Mouse (Mus musculus): ENCODE data around the gene Tpt1. TPM values are rescaled to one million over a fixed set of nuclear protein-coding genes. Genes with fewer than 3 reads are reported as not detected.

The Tpt1 gene
- total RNA-seq, 2 experiments from 2014 or later, result 2,921 to 3,241 TPM

- intact Hi-C loops (cut with DNase I), result no loop called here
- DNase-seq, result no peak
Observed at GRCm38 (mm10) chr14:75871111-75871510, 26.2 kb downstream of the Tpt1 start.

DNA sequence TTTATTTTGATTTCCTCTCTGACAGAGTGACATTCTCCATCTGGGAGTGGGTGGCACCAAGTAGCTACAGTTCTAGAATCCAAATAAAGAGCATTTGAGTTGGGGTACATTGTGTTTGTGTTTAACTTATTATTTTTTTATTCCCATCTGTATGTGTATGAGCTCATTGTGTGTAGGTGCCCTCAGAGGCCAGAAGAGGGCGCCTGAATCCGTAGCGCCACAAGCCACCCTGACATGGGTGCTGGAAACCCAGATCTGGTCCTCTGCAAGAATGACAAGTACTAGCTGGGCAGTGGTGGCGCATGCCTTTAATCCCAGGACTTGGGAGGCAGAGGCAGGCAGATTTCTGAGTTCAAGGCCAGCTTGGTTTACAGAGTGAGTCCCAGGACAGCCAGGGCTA is 26.9 kb downstream of the Tpt1 start:
- intact Hi-C loops (cut with DNase I), result no loop called here
- no peak for DNase-seq

- intact Hi-C loops (cut with DNase I), result no loop called here
- no peak for DNase-seq
Observed at GRCm38 (mm10) chr14:75873612-75874011, 28.7 kb downstream of the Tpt1 start.

DNA sequence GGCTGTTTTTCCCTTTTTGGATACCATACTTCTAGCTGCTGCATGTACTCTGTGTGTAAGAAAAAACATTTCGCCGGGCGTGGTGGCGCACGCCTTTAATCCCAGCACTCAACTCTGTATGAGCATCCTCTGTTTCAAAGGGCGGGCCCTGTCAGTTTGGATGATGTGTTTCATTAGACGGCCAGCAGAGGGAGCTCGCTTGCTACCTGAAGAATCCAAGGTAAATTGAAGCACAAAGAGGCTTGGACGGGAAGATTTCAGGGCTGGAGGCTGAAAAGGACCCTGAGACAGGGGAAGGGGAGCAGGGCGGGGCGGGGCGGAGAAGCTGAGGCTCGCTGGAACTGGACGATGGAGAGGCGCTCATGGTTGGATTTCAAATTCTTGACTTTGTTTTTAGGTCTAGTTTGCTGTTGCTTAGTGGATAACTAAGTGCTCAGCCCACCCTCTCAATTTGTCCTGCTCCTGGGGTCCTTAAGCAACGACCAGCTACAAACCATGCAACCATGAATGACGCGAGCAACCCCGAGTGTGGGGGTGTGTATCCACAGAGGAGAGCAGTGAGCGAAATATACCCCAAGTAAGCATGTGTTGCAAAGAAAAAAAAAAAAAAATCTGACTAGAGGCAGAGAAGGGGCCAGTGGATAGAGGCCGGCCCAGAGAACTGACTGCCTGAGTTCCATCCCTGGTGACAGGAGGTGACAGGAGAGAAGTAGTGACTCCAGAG is 31.6 kb downstream of the Tpt1 start:
- intact Hi-C loops (cut with DNase I), result loop anchor here (2.0 to 5.0 kb wide), 2 partner anchors 136 to 200 kb away; partner anchors contain the start of gene Gtf2f2
- DNase-seq, result peak; percentile 54 to 57

GRCm38 (mm10) chr14:75877297-75877696 is 32.4 kb downstream of the Tpt1 start:
- DNase-seq, result no peak
- intact Hi-C loops (cut with DNase I), result loop anchor here (2.0 to 5.0 kb wide), 2 partner anchors 135 to 200 kb away; partner anchors contain the start of gene Gtf2f2

GRCm38 (mm10) chr14:75878980-75879379 is 34.1 kb downstream of the Tpt1 start:
- intact Hi-C loops (cut with DNase I), result loop anchor here (5.0 kb wide), 1 partner anchor 133 kb away; the partner anchor contains the start of gene Gtf2f2
- no peak for DNase-seq

- no peak for DNase-seq
- intact Hi-C loops (cut with DNase I), result no loop called here
Observed at GRCm38 (mm10) chr14:75881856-75882255, 37.0 kb downstream of the Tpt1 start.

DNA sequence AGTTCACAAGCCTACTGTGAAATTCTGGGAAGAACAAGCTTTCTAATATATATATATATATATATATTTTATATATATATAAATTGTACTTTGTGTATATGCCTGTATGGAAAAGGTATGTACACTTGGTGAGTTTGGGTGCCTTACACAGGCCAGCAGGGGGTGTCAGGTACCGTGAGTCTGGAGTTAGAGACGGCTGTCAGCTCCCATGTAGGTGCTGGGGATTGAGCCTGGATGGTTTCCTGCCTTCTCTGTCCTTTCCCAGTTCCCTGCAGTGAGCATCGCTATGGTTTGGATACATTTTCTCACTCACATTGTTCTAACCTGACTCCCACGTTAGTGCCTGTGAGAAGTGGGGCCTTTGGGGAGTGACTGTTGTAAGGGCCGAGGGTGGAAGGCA is 38.4 kb downstream of the Tpt1 start:
- no peak for DNase-seq
- intact Hi-C loops (cut with DNase I), result no loop called here

- intact Hi-C loops (cut with DNase I), result no loop called here
- DNase-seq, result no peak
Observed at GRCm38 (mm10) chr14:75883873-75884272, 39.0 kb downstream of the Tpt1 start.

GRCm38 (mm10) chr14:75892118-75892517 is 47.2 kb downstream of the Tpt1 start:
- intact Hi-C loops (cut with DNase I), result no loop called here
- no peak for DNase-seq

Other genes with a start within 250 kb of the Tpt1 start
- not detected for gene Erich6b, start 202.8 kb upstream of the Tpt1 start, total RNA-seq (2021)
- gene Cog3, start 90.6 kb upstream of the Tpt1 start, total RNA-seq (2021), result 1 to 10 TPM; 6.2 to 6.6 TPM
- 10 to 100 TPM in 1 of 2 experiments, 1 to 10 TPM in 1; 5.6 to 11.9 TPM for gene Slc25a30, start 58.1 kb upstream of the Tpt1 start, total RNA-seq (2021)
- gene Kctd4, start 109.9 kb downstream of the Tpt1 start, total RNA-seq (2021), result not detected
- 10 to 100 TPM; 10.8 to 13.5 TPM for gene Gtf2f2, start 165.8 kb downstream of the Tpt1 start, total RNA-seq (2021)

Measured in gastrocnemius, postnatal 36 days (tissue).